Mouse (Mus musculus): Measurements from ENCODE around the gene Uqcr10.

- TF ChIP-seq CTCF (conservative IDR thresholded peaks at IDR 0.05; ENCODE audit: low read length) (no peak), POU5F1 (IDR thresholded peaks at IDR 0.05; ENCODE audit: borderline replicate concordance, low read length) (no peak)
Measured at GRCm38 (mm10) chr11:4734179-4734578, 30.0 kb upstream of the Uqcr10 start.
